ENCODE assay signal across 8 mouse cellular contexts in genomic region chr8:94695994-94696384, GRCm38 (mm10). TPM values are rescaled to one million over a fixed set of nuclear protein-coding genes. Genes with fewer than 3 reads are reported as not detected.
DNase-seq lines count a peak whose midpoint lies in the region; ATAC-seq and TF ChIP-seq lines count a peak whose summit lies in the region.

Gene Pllp, minus strand, starts transcription at chr8:94696278.

- H3K4me1 ChIP-seq in lung, embryonic 14.5 days (ENCODE audit: insufficient read depth): peaks cover 4% of the 10 kb centered on the region; the same call in 1 of the 2 replicates
- 0 out of 2 replicates have a peak, but pooled peaks cover 5% of the 10 kb centered on the region for H3K4me1 ChIP-seq in heart, postnatal 0 days (ENCODE audit: control insufficient read depth, insufficient read depth)
- H3K4me1 ChIP-seq in liver, postnatal 0 days (ENCODE audit: insufficient read depth): peaks cover 12% of the 10 kb centered on the region

- H3K9ac ChIP-seq in lung, embryonic 14.5 days: 0 out of 2 replicates have a peak within 1 kb of the TSS, but pooled peaks have one; percentile 33
- no peak within 1 kb of the TSS for H3K9ac ChIP-seq in heart, postnatal 0 days (replicated peaks; ENCODE audit: low read depth, low read length)
- no peak within 1 kb of the TSS for H3K9ac ChIP-seq in liver, postnatal 0 days (replicated peaks)

- under 1% methylated on average over 41 of the region's 41 CpGs for WGBS in lung, embryonic 14.5 days
- WGBS in heart, postnatal 0 days: under 1% methylated on average over 36 of the region's 41 CpGs
- WGBS in large intestine, adult 2 months: under 1% methylated on average over 41 of the region's 41 CpGs
- WGBS in liver, postnatal 0 days (ENCODE audit: insufficient replicate concordance): under 1% methylated on average over 41 of the region's 41 CpGs

- no peak for TF ChIP-seq POLR2A in brain, embryonic 14.5 days (IDR thresholded peaks at IDR 0.05; ENCODE audit: borderline replicate concordance, extremely low read depth, insufficient read depth, insufficient read length, poor library complexity, severe bottlenecking)

- H3K4me2 ChIP-seq in lung, embryonic 14.5 days: peak within 1 kb of the TSS; percentile 74
- H3K4me2 ChIP-seq in heart, postnatal 0 days (ENCODE audit: low read depth, low read length): peak within 1 kb of the TSS; percentile 49
- H3K4me2 ChIP-seq in liver, postnatal 0 days (ENCODE audit: low read depth, low read length): peak within 1 kb of the TSS; percentile 71

- no peaks in the 10 kb centered on the region for H3K36me3 ChIP-seq in lung, embryonic 14.5 days (ENCODE audit: insufficient read depth)
- no peaks in the 10 kb centered on the region for H3K36me3 ChIP-seq in heart, postnatal 0 days (replicated peaks; ENCODE audit: control insufficient read depth, insufficient read depth, low read length)
- H3K36me3 ChIP-seq in liver, postnatal 0 days (replicated peaks; ENCODE audit: insufficient read depth, low read length): no peaks in the 10 kb centered on the region

- TF ChIP-seq EP300 in heart, postnatal 0 days (IDR thresholded peaks at IDR 0.05; ENCODE audit: low read depth): no peak
- no peak for TF ChIP-seq EP300 in liver, postnatal 0 days (IDR thresholded peaks at IDR 0.05; ENCODE audit: low read depth)

- TF ChIP-seq CTCF in lung, embryonic 14.5 days (IDR thresholded peaks at IDR 0.05; ENCODE audit: low read depth): no peak
- no peak for TF ChIP-seq CTCF in brain, embryonic 14.5 days (IDR thresholded peaks at IDR 0.05; ENCODE audit: borderline replicate concordance, extremely low read depth, insufficient read depth, insufficient read length)
- no peak for TF ChIP-seq CTCF in heart, postnatal 0 days (IDR thresholded peaks at IDR 0.05; ENCODE audit: low read depth)
- TF ChIP-seq CTCF in liver, postnatal 0 days (IDR thresholded peaks at IDR 0.05; ENCODE audit: low read depth): no peak

- H3K27ac ChIP-seq in lung, embryonic 14.5 days (ENCODE audit: low read depth): no peak within 1 kb of the TSS
- H3K27ac ChIP-seq in heart, postnatal 0 days (ENCODE audit: low read depth): no peak within 1 kb of the TSS
- no peak within 1 kb of the TSS for H3K27ac ChIP-seq in liver, postnatal 0 days (ENCODE audit: low read depth)

- H3K9me3 ChIP-seq in lung, embryonic 14.5 days (ENCODE audit: low read depth, low read length): no peaks in the 10 kb centered on the region
- H3K9me3 ChIP-seq in heart, postnatal 0 days (replicated peaks; ENCODE audit: control insufficient read depth, low read length): no peaks in the 10 kb centered on the region
- no peaks in the 10 kb centered on the region for H3K9me3 ChIP-seq in liver, postnatal 0 days (ENCODE audit: low read length)

- H3K4me3 ChIP-seq in lung, embryonic 14.5 days (ENCODE audit: low read depth, low read length): peak within 1 kb of the TSS; percentile 40
- H3K4me3 ChIP-seq in heart, postnatal 0 days (ENCODE audit: low read depth, low read length): peak within 1 kb of the TSS; percentile 23
- H3K4me3 ChIP-seq in liver, postnatal 0 days (ENCODE audit: low read depth, low read length): peak within 1 kb of the TSS; percentile 42

- ATAC-seq in lung, embryonic 14.5 days (ENCODE audit: insufficient read depth): peak; percentile 73
- ATAC-seq in heart, postnatal 0 days (ENCODE audit: insufficient read depth, low read depth): peak; percentile 57
- peak; percentile 62 for ATAC-seq in liver, postnatal 0 days

- DNase-seq in lung, embryonic 14.5 days: peak; percentile 71
- DNase-seq in lung, adult 18-20 months: no peak
- DNase-seq in brain, embryonic 14.5 days (ENCODE audit: low read depth): peak; percentile 64
- no peak for DNase-seq in heart, postnatal 0 days (ENCODE audit: low spot score)
- no peak for DNase-seq in large intestine, adult 2 months (ENCODE audit: low read depth, low spot score)
- peak; percentile 65 for DNase-seq in liver, postnatal 0 days
- peak; percentile 66 to 71 for DNase-seq in right cerebral cortex, postnatal 10 days (ENCODE audit: low spot score in 2 of 2)
- DNase-seq in ovary, postnatal 14 days (ENCODE audit: low spot score): no peak

- H3K27me3 ChIP-seq in lung, embryonic 14.5 days (ENCODE audit: insufficient read depth, low read length): peaks cover 46% of the 10 kb centered on the region
- peaks cover 55% of the 10 kb centered on the region for H3K27me3 ChIP-seq in heart, postnatal 0 days (ENCODE audit: control insufficient read depth, insufficient read depth, low read length)
- peaks cover 48% of the 10 kb centered on the region for H3K27me3 ChIP-seq in liver, postnatal 0 days (ENCODE audit: insufficient read depth, low read length)

RNA-seq across cellular contexts. Expression of gene Pllp, which starts in this region (rescaled TPM):
- 4.2 and 4.4 TPM in 2 replicates for polyA plus RNA-seq in lung, embryonic 14.5 days (2014; fragmentation: Nextera tagmentation; extraction: Ambion mirVana)
- polyA plus RNA-seq in brain, embryonic 14.5 days (2012; rRNA removed): 1.0 and 1.2 TPM in 2 replicates
- 1.7 and 5.0 TPM in 2 replicates for total RNA-seq in heart, postnatal 0 days (2014; rRNA removed; ENCODE audit: low replicate concordance)
- polyA plus RNA-seq in heart, postnatal 0 days (2015; fragmentation: Nextera tagmentation; extraction: Ambion mirVana): 0.21 and 0.36 TPM in 2 replicates
- 63.8 and 69.8 TPM in 2 replicates for polyA plus RNA-seq in large intestine, adult 2 months (2012; rRNA removed)
- 2.5 and 3.1 TPM in 2 replicates for polyA plus RNA-seq in liver, postnatal 0 days (2015; fragmentation: Nextera tagmentation; extraction: Ambion mirVana)

Comparison
In these comparisons a context has a peak if more than half of its experiments do, and no peak if none do; other contexts are left out.
1. RNA of gene Pllp (polyA plus RNA-seq): 63.8 to 69.8 TPM in large intestine, adult 2 months; 4.2 to 4.4 TPM in lung, embryonic 14.5 days, 2.5 to 3.1 TPM in liver, postnatal 0 days, 1.0 to 1.2 TPM in brain, embryonic 14.5 days and 0.21 to 0.36 TPM in heart, postnatal 0 days; every median in the first group is over 10 times any median in the second.
2. DNase-seq: peak in lung, embryonic 14.5 days (single experiment), brain, embryonic 14.5 days (single experiment), liver, postnatal 0 days (single experiment) and right cerebral cortex, postnatal 10 days (2 of 2); none in lung, adult 18-20 months (0 of 2), heart, postnatal 0 days (single experiment), large intestine, adult 2 months (single experiment) and ovary, postnatal 14 days (single experiment).
3. Peak in every context shown above with its lines, with median percentiles within 50 percentile points of each other: ATAC-seq, H3K4me2 ChIP-seq and H3K4me3 ChIP-seq.